Mouse (Mus musculus): Measurements from ENCODE around the gene Ift43. TPM values are rescaled to one million over a fixed set of nuclear protein-coding genes. Genes with fewer than 3 reads are reported as not detected.

The Ift43 gene
- total and polyA plus RNA-seq, 3 experiments = 0.42 to 1.9 TPM; not detected in 1

DNA sequence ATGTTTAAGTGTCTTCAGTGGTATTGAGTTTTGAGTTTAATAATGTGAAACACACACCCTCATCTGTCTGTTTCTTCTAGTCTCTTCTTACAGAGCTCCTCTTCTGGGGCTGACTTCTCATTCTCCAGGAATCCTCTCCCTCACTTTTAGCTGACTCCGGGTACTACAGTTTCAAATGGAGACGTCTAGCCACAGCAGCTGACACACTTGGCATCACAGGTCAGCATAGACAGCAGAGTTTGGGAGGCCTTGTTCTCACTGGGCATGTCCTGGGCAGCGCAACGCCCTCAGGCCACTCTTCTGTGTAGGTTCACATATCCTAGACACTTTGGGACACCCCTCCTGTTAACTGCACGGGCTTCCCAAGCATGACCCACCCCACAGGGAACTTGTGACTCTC is 43.3 kb upstream of the Ift43 start:
- DNase-seq (ENCODE audit: low read depth, low spot score) = no peak
- Histone ChIP-seq H3K9me3 (replicated peaks; ENCODE audit: insufficient read depth, low read length) (no peaks in the 10 kb centered on the region), H3K4me1 (ENCODE audit: control insufficient read depth in 1 of 2, insufficient read depth in 2 of 2, low read length in 2 of 2) (no peaks in the 10 kb centered on the region), H3K79me2 (ENCODE audit: control insufficient read depth, insufficient read depth, low read length, poor library complexity) (no peaks in the 10 kb centered on the region), H3K27me3 (ENCODE audit: control insufficient read depth in 1 of 2, insufficient read depth in 2 of 2, low read length in 2 of 2) (no peaks in the 10 kb centered on the region), H3K4me3 (ENCODE audit: control insufficient read depth in 1 of 2, insufficient read depth in 1 of 2, low read depth in 2 of 2, low read length in 2 of 2) (no peak overlapping the region), H3K9ac (ENCODE audit: control insufficient read depth, low read depth, low read length, poor library complexity, severe bottlenecking) (no peak overlapping the region), H3K27ac (ENCODE audit: control insufficient read depth, low read depth, low read length) (no peak overlapping the region), H3K36me3 (ENCODE audit: control insufficient read depth in 1 of 2, insufficient read depth in 2 of 2, low read length in 2 of 2) (no peaks in the 10 kb centered on the region)
- TF ChIP-seq TCF12 (IDR thresholded peaks at IDR 0.05; ENCODE audit: low read depth, low read length) (no peak), TAL1 (IDR thresholded peaks at IDR 0.05; ENCODE audit: low read length) (no peak), MAZ (IDR thresholded peaks at IDR 0.05; ENCODE audit: low read depth, low read length) (no peak), JUND (IDR thresholded peaks at IDR 0.05; ENCODE audit: low read depth, low read length) (no peak), SMC3 (IDR thresholded peaks at IDR 0.05; ENCODE audit: low read depth, low read length) (no peak), POLR2AphosphoS2 (IDR thresholded peaks at IDR 0.05; ENCODE audit: low read length) (no peak), MAFK (IDR thresholded peaks at IDR 0.05; ENCODE audit: borderline replicate concordance, low read depth, low read length) (no peak), POLR2A (IDR thresholded peaks at IDR 0.05; ENCODE audit: control insufficient read depth in 1 of 2, insufficient read depth in 1 of 2, low read depth in 1 of 2, low read length in 2 of 2, poor library complexity in 1 of 2) (no peak), MYB (IDR thresholded peaks at IDR 0.05; ENCODE audit: low read depth, low read length) (no peak), NRF1 (IDR thresholded peaks at IDR 0.05; ENCODE audit: insufficient read depth, low read depth, low read length, poor library complexity, severe bottlenecking) (no peak), ZKSCAN1 (IDR thresholded peaks at IDR 0.05; ENCODE audit: low read depth, low read length) (no peak), MYC (IDR thresholded peaks at IDR 0.05; ENCODE audit: low read depth, low read length) (no peak), MAX (IDR thresholded peaks at IDR 0.05; ENCODE audit: low read length) (no peak), ETS1 (IDR thresholded peaks at IDR 0.05; ENCODE audit: low read depth, low read length) (no peak), POLR2AphosphoS5 (IDR thresholded peaks at IDR 0.05; ENCODE audit: borderline replicate concordance, low read depth, low read length) (no peak), TBP (IDR thresholded peaks at IDR 0.05; ENCODE audit: low read depth, low read length) (no peak), ZC3H11A (IDR thresholded peaks at IDR 0.05; ENCODE audit: low read depth, low read length) (no peak), USF1 (IDR thresholded peaks at IDR 0.05; ENCODE audit: low read depth, low read length) (no peak), HCFC1 (IDR thresholded peaks at IDR 0.05; ENCODE audit: low read depth, low read length) (no peak)

GRCm38 (mm10) chr12:86039751-86040150 is 42.6 kb upstream of the Ift43 start:
- no peaks in the 10 kb centered on the region for H3K79me2 ChIP-seq (ENCODE audit: control insufficient read depth, insufficient read depth, low read length, poor library complexity)
- no peaks in the 10 kb centered on the region for H3K9me3 ChIP-seq (replicated peaks; ENCODE audit: insufficient read depth, low read length)
- no peaks in the 10 kb centered on the region for H3K27me3 ChIP-seq (ENCODE audit: control insufficient read depth in 1 of 2, insufficient read depth in 2 of 2, low read length in 2 of 2)
- H3K9ac ChIP-seq (ENCODE audit: control insufficient read depth, low read depth, low read length, poor library complexity, severe bottlenecking) = no peak overlapping the region
- no peaks in the 10 kb centered on the region for H3K4me1 ChIP-seq (ENCODE audit: control insufficient read depth in 1 of 2, insufficient read depth in 2 of 2, low read length in 2 of 2)
- H3K4me3 ChIP-seq (ENCODE audit: control insufficient read depth in 1 of 2, insufficient read depth in 1 of 2, low read depth in 2 of 2, low read length in 2 of 2) = no peak overlapping the region
- DNase-seq (ENCODE audit: low read depth, low spot score) = no peak
- no peak for TF ChIP-seq POLR2AphosphoS5 (IDR thresholded peaks at IDR 0.05; ENCODE audit: borderline replicate concordance, low read depth, low read length)
- TF ChIP-seq RCOR1 (IDR thresholded peaks at IDR 0.05; ENCODE audit: low read depth, low read length) = no peak
- TF ChIP-seq GABPA (IDR thresholded peaks at IDR 0.05; ENCODE audit: low read depth, low read length) = no peak
- TF ChIP-seq SIN3A (IDR thresholded peaks at IDR 0.05; ENCODE audit: low read length) = no peak
- no peak for TF ChIP-seq POLR2A (IDR thresholded peaks at IDR 0.05; ENCODE audit: control insufficient read depth in 1 of 2, insufficient read depth in 1 of 2, low read depth in 1 of 2, low read length in 2 of 2, poor library complexity in 1 of 2)
- no peak for TF ChIP-seq SMC3 (IDR thresholded peaks at IDR 0.05; ENCODE audit: low read depth, low read length)
- TF ChIP-seq POLR2AphosphoS2 (IDR thresholded peaks at IDR 0.05; ENCODE audit: low read length) = no peak
- H3K36me3 ChIP-seq (ENCODE audit: control insufficient read depth in 1 of 2, insufficient read depth in 2 of 2, low read length in 2 of 2) = no peaks in the 10 kb centered on the region
- no peak overlapping the region for H3K27ac ChIP-seq (ENCODE audit: control insufficient read depth, low read depth, low read length)

Data from MEL (cell line).